Mouse (Mus musculus): ENCODE measurements around the gene Golt1b. TPM values are rescaled to one million over a fixed set of nuclear protein-coding genes. Genes with fewer than 3 reads are reported as not detected.

Golt1b gene
- polyA plus RNA-seq, 1 experiment = 9.4 TPM

- Histone ChIP-seq H3K27ac (ENCODE audit: control insufficient read depth, insufficient read depth, low read length) (no peak overlapping the region), H3K4me3 (ENCODE audit: control insufficient read depth, insufficient read depth, low read length) (no peak overlapping the region), H3K27me3 (ENCODE audit: control insufficient read depth, insufficient read depth, low read length) (no peaks in the 10 kb centered on the region), H3K4me1 (replicated peaks; ENCODE audit: control insufficient read depth, insufficient read depth, low read length) (no peaks in the 10 kb centered on the region), H3K36me3 (ENCODE audit: control insufficient read depth, insufficient read depth, low read length) (peaks cover 18% of the 10 kb centered on the region)
- TF ChIP-seq CTCF (IDR thresholded peaks at IDR 0.05; ENCODE audit: borderline replicate concordance, control insufficient read depth, extremely low read depth, insufficient read depth, low read length, poor library complexity) = no peak
- no peak for DNase-seq
- whole genome bisulfite sequencing = 95% methylated on average over 6 of the region's 6 CpGs
Observed at GRCm38 (mm10) chr6:142379961-142380360, 7.1 kb upstream of the Golt1b start.

GRCm38 (mm10) chr6:142381615-142382014, 5.4 kb upstream of the Golt1b start:
- DNase-seq = no peak
- H3K4me1 ChIP-seq (replicated peaks; ENCODE audit: control insufficient read depth, insufficient read depth, low read length) = no peaks in the 10 kb centered on the region
- peaks cover 6% of the 10 kb centered on the region for H3K36me3 ChIP-seq (ENCODE audit: control insufficient read depth, insufficient read depth, low read length)
- H3K4me3 ChIP-seq (ENCODE audit: control insufficient read depth, insufficient read depth, low read length) = no peak overlapping the region
- H3K27ac ChIP-seq (ENCODE audit: control insufficient read depth, insufficient read depth, low read length) = no peak overlapping the region
- no peak for TF ChIP-seq CTCF (IDR thresholded peaks at IDR 0.05; ENCODE audit: borderline replicate concordance, control insufficient read depth, extremely low read depth, insufficient read depth, low read length, poor library complexity)
- no peak for TF ChIP-seq POLR2A (IDR thresholded peaks at IDR 0.05; ENCODE audit: control insufficient read depth, extremely low read depth, insufficient read depth, low read length, poor library complexity)
- 96% methylated on average over 7 of the region's 7 CpGs for WGBS
- H3K27me3 ChIP-seq (ENCODE audit: control insufficient read depth, insufficient read depth, low read length) = no peaks in the 10 kb centered on the region

- Histone ChIP-seq H3K27ac (ENCODE audit: control insufficient read depth, insufficient read depth, low read length) (no peak overlapping the region), H3K36me3 (ENCODE audit: control insufficient read depth, insufficient read depth, low read length) (no peaks in the 10 kb centered on the region), H3K27me3 (ENCODE audit: control insufficient read depth, insufficient read depth, low read length) (no peaks in the 10 kb centered on the region), H3K4me1 (replicated peaks; ENCODE audit: control insufficient read depth, insufficient read depth, low read length) (no peaks in the 10 kb centered on the region), H3K4me3 (ENCODE audit: control insufficient read depth, insufficient read depth, low read length) (no peak overlapping the region)
- TF ChIP-seq CTCF (IDR thresholded peaks at IDR 0.05; ENCODE audit: borderline replicate concordance, control insufficient read depth, extremely low read depth, insufficient read depth, low read length, poor library complexity) (no peak), POLR2A (IDR thresholded peaks at IDR 0.05; ENCODE audit: control insufficient read depth, extremely low read depth, insufficient read depth, low read length, poor library complexity) (no peak)
- 96% methylated on average over 9 of the region's 9 CpGs for WGBS
- DNase-seq = no peak
Observed at GRCm38 (mm10) chr6:142384521-142384920, 2.5 kb upstream of the Golt1b start.

GRCm38 (mm10) chr6:142386285-142387010, 573 bp upstream of the Golt1b start:
- Histone ChIP-seq H3K27ac (ENCODE audit: control insufficient read depth, insufficient read depth, low read length) (0 out of 2 replicates have a peak overlapping the region, but pooled peaks have one; percentile 1), H3K27me3 (ENCODE audit: control insufficient read depth, insufficient read depth, low read length) (no peaks in the 10 kb centered on the region), H3K36me3 (ENCODE audit: control insufficient read depth, insufficient read depth, low read length) (no peaks in the 10 kb centered on the region), H3K4me3 (ENCODE audit: control insufficient read depth, insufficient read depth, low read length) (peak overlapping the region; percentile 83), H3K4me1 (replicated peaks; ENCODE audit: control insufficient read depth, insufficient read depth, low read length) (no peaks in the 10 kb centered on the region)
- under 1% methylated on average over 31 of the region's 31 CpGs for WGBS
- TF ChIP-seq POLR2A (IDR thresholded peaks at IDR 0.05; ENCODE audit: control insufficient read depth, extremely low read depth, insufficient read depth, low read length, poor library complexity) (no peak), CTCF (IDR thresholded peaks at IDR 0.05; ENCODE audit: borderline replicate concordance, control insufficient read depth, extremely low read depth, insufficient read depth, low read length, poor library complexity) (no peak)
- no peak for DNase-seq

- H3K4me1 ChIP-seq (replicated peaks; ENCODE audit: control insufficient read depth, insufficient read depth, low read length) = no peaks in the 10 kb centered on the region
- no peaks in the 10 kb centered on the region for H3K27me3 ChIP-seq (ENCODE audit: control insufficient read depth, insufficient read depth, low read length)
- H3K4me3 ChIP-seq (ENCODE audit: control insufficient read depth, insufficient read depth, low read length) = peak overlapping the region; percentile 63
- DNase-seq = no peak
- no peaks in the 10 kb centered on the region for H3K36me3 ChIP-seq (ENCODE audit: control insufficient read depth, insufficient read depth, low read length)
- WGBS = 17% methylated on average over 8 of the region's 8 CpGs
- no peak for TF ChIP-seq POLR2A (IDR thresholded peaks at IDR 0.05; ENCODE audit: control insufficient read depth, extremely low read depth, insufficient read depth, low read length, poor library complexity)
- no peak for TF ChIP-seq CTCF (IDR thresholded peaks at IDR 0.05; ENCODE audit: borderline replicate concordance, control insufficient read depth, extremely low read depth, insufficient read depth, low read length, poor library complexity)
- H3K27ac ChIP-seq (ENCODE audit: control insufficient read depth, insufficient read depth, low read length) = no peak overlapping the region
Observed at GRCm38 (mm10) chr6:142387755-142388271, 792 bp downstream of the Golt1b start.

- Histone ChIP-seq H3K36me3 (ENCODE audit: control insufficient read depth, insufficient read depth, low read length) (no peaks in the 10 kb centered on the region), H3K27ac (ENCODE audit: control insufficient read depth, insufficient read depth, low read length) (no peak overlapping the region), H3K4me1 (replicated peaks; ENCODE audit: control insufficient read depth, insufficient read depth, low read length) (no peaks in the 10 kb centered on the region), H3K27me3 (ENCODE audit: control insufficient read depth, insufficient read depth, low read length) (no peaks in the 10 kb centered on the region), H3K4me3 (ENCODE audit: control insufficient read depth, insufficient read depth, low read length) (no peak overlapping the region)
- TF ChIP-seq CTCF (IDR thresholded peaks at IDR 0.05; ENCODE audit: borderline replicate concordance, control insufficient read depth, extremely low read depth, insufficient read depth, low read length, poor library complexity) (no peak), POLR2A (IDR thresholded peaks at IDR 0.05; ENCODE audit: control insufficient read depth, extremely low read depth, insufficient read depth, low read length, poor library complexity) (no peak)
- WGBS = 46% methylated on average over 2 of the region's 2 CpGs
- DNase-seq = no peak
Observed at GRCm38 (mm10) chr6:142389101-142389500, 2.1 kb downstream of the Golt1b start.
